Mouse (Mus musculus) myocyte (in vitro differentiated cells): ENCODE data around the gene Commd8.

Source experiments
- E2F4 ChIP-seq: IDR thresholded peaks from one replicate; pipeline ENCODE4 v1.6.1; 2011; ENCODE audit warnings: mild to moderate bottlenecking, control low read depth, moderate library complexity; ENCODE audit not compliant: insufficient read depth
- MYOG ChIP-seq, 3 experiments: IDR thresholded peaks; one replicate each; pipeline ENCODE4 v1.6.1; 2011; ENCODE audit warnings: control low read depth in 2 of 3, low read depth in 2 of 3, mild to moderate bottlenecking in 2 of 3; ENCODE audit not compliant: insufficient read length in 2 of 3, control insufficient read depth in 1 of 3, insufficient read depth in 1 of 3
- POLR2A ChIP-seq: IDR thresholded peaks from one replicate; pipeline ENCODE4 v1.6.1; 2011; ENCODE audit warnings: low read depth, mild to moderate bottlenecking, control low read depth, moderate library complexity; ENCODE audit not compliant: insufficient read length
- USF1 ChIP-seq: IDR thresholded peaks from one replicate; pipeline ENCODE4 v1.6.1; 2011; ENCODE audit warnings: low read depth, mild to moderate bottlenecking, control low read depth, moderate library complexity

DNA sequence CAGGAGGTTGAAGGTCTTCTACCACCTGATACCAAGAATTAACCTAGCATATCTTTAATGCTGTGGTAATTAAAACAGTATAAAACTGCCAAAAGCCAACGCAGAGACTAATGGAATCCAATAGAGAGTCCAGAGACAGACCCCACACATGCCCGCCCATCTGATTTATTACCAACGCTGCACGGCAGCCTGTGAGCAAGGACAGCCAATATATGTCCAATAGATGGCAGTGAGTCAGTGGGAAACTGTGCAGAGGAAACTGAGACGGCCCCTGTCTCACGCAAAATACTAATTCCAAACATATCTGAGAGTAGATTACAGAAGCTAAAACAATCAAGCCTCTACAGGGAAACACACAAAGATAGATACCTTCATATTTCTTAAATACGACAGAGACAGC is 3.6 kb downstream of the Commd8 start:
- TF ChIP-seq MYOG (IDR thresholded peaks at IDR 0.05; ENCODE audit: control insufficient read depth in 1 of 3, insufficient read depth in 1 of 3, insufficient read length in 2 of 3, low read depth in 2 of 3) (no peak), POLR2A (no peak), USF1 (no peak), E2F4 (no peak)
